Mouse (Mus musculus): ENCODE results near the gene Cpt1b. TPM values are rescaled to one million over a fixed set of nuclear protein-coding genes. Genes with fewer than 3 reads are reported as not detected.
A peak's percentile ranks its signal among the peaks of the same experiment; 100 is the strongest.

Cpt1b gene
- total RNA-seq, 1 experiment = 2.7 TPM

DNA sequence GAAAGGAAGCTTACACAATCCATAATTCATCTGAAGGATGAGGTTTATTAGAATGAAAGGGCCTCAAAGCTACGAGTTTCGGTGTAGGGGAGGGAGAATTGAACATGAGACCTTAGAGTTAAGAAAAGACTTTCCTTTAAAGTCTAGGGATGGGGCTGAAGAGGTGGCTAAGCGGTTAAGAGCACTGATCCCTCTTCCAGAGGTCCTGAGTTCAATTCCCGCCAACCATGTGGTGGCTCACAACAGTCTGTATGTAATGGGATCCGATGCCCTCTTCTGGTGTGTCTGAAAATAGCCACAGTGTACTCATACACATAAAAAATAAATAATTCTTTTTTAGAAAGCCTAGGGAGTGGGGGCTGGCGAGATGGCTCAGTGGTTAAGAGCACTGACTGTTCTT lies 4.7 kb upstream of the Cpt1b start:
- no peak for DNase-seq (ENCODE audit: low read depth, low spot score)
- in situ Hi-C loops (cut with MboI; ENCODE audit: low sequenced_read_pairs in 2 of 2, unreplicated experiment in 2 of 2) = no loop called here
- TF ChIP-seq HCFC1 (IDR thresholded peaks at IDR 0.05; ENCODE audit: borderline replicate concordance, insufficient read depth, low read length) = no peak
- TF ChIP-seq CHD2 (IDR thresholded peaks at IDR 0.05; ENCODE audit: low read depth, low read length) = no peak
- TF ChIP-seq ZC3H11A (IDR thresholded peaks at IDR 0.05; ENCODE audit: borderline replicate concordance, low read depth, low read length) = no peak
- TF ChIP-seq ZNF384 (IDR thresholded peaks at IDR 0.05; ENCODE audit: low read depth, low read length) = no peak
- TF ChIP-seq MAFK (IDR thresholded peaks at IDR 0.05; ENCODE audit: insufficient read depth, low read depth, low read length) = no peak
- Histone ChIP-seq H3K9ac (ENCODE audit: insufficient read depth, low read depth, low read length, poor library complexity, severe bottlenecking) (peak overlapping the region; percentile 76; the same call in 1 of the 2 replicates), H3K27ac (ENCODE audit: insufficient read depth, low read depth, low read length, poor library complexity, severe bottlenecking) (no peak overlapping the region), H3K9me3 (ENCODE audit: control insufficient read depth, insufficient read depth, low read depth, low read length) (no peaks in the 10 kb centered on the region), H3K4me3 (ENCODE audit: insufficient read depth in 1 of 2, low read depth in 1 of 2, low read length in 2 of 2, poor library complexity in 1 of 2, severe bottlenecking in 1 of 2) (peak overlapping the region; percentile 79 to 88), H3K4me1 (ENCODE audit: control insufficient read depth in 2 of 2, insufficient read depth in 2 of 2, low read length in 2 of 2, poor library complexity in 1 of 2) (peaks cover 2 to 14% of the 10 kb centered on the region in 2 experiments; a peak in 3 of 4 replicates), H3K36me3 (ENCODE audit: control insufficient read depth, insufficient read depth, low read length, poor library complexity, severe bottlenecking) (peaks cover 10% of the 10 kb centered on the region; the same call in 1 of the 2 replicates)

DNA sequence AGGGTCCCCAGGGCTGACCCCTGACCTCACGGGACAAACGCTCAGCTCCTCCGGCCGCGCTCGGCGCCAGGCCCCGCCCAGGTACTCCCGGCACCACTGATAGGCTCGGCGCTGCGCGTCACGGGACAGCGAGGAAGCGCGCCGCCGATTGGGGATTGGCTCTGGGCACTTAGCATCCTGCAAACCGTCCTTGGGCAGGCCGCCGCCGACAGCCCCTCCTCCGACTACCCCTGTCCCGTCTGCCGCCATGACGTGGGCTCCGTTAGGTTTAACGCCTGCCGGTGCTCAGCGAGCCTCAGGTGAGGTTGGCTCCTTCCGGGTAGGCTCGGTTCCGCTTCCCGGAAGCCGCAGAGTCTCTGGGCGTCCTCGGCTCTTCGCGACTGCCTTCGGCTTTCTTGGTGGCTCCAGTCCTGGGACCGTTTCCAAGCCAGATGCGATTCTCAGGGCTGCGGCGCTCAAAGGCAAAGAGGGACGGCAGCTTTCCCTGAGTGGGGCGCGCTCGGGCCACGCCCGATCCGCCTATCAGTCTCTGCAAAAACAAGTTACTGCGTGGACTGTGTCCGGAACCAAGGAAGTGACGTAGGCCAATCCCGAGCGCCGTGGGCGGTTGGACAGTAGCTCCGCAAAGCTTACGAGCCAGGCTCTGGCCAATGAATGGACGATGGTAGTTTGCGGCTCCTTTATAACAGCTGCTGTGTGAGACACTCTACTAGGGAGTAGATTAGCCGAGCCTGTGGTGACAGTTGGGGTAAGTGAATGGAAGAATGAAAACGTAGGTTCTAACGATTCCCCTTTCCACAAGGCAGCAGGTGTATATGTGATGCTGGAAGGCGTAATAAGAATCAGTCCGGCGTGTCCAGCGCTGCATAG lies 3.9 kb upstream of the Cpt1b start, which contains the start of the genes C730034F03Rik, Gm44502 and Chkb:
TSS of gene C730034F03Rik (plus strand) at position 238 of the 870 bp plus-strand sequence.
TSS of gene Gm44502 (minus strand) at position 345 of the 870 bp plus-strand sequence.
TSS of gene Chkb (minus strand) at position 557 of the 870 bp plus-strand sequence.
- in situ Hi-C loops (cut with MboI; ENCODE audit: low sequenced_read_pairs in 2 of 2, unreplicated experiment in 2 of 2) = no loop called here
- TF ChIP-seq HCFC1 (IDR thresholded peaks at IDR 0.05; ENCODE audit: borderline replicate concordance, insufficient read depth, low read length) (peak; percentile 35; the same call in 1 of the 2 replicates), ZC3H11A (IDR thresholded peaks at IDR 0.05; ENCODE audit: borderline replicate concordance, low read depth, low read length) (no peak)
- peak within 1 kb of the TSS; percentile 74 for H3K27ac ChIP-seq (ENCODE audit: insufficient read depth, low read depth, low read length, poor library complexity, severe bottlenecking)

DNA sequence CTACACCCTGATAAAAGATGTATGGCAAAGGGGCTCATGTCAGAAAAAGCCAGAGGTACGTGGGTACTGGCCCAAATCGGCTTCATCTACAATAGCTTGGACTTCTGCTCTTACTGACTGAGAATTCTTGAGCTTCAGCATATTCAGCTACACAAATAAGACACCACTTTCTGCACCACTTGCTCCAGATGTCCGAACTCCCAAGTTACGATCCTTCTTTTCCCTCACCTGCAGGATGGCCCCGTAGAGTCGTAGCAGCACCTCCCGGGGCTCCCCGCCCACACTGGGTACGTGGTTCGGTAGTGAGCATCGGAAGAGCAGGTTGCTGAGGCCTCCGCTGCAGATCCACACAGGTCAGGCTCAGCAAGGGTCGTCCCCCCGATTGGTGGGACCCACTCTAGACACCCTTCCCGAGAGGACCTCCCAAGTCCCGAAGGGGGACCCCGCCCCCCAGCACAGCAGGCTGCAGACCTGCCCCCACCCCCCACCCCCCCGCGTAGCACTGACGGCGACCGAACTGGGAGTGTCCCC lies 3.2 kb upstream of the Cpt1b start:
- in situ Hi-C loops (cut with MboI; ENCODE audit: low sequenced_read_pairs in 2 of 2, unreplicated experiment in 2 of 2) = no loop called here
- Histone ChIP-seq H3K36me3 (ENCODE audit: control insufficient read depth, insufficient read depth, low read length, poor library complexity, severe bottlenecking) (peaks cover 10% of the 10 kb centered on the region; the same call in 1 of the 2 replicates), H3K9me3 (ENCODE audit: control insufficient read depth, insufficient read depth, low read depth, low read length) (no peaks in the 10 kb centered on the region), H3K27ac (ENCODE audit: insufficient read depth, low read depth, low read length, poor library complexity, severe bottlenecking) (peak overlapping the region; percentile 26; the same call in 1 of the 2 replicates), H3K9ac (ENCODE audit: insufficient read depth, low read depth, low read length, poor library complexity, severe bottlenecking) (peak overlapping the region; percentile 75), H3K4me3 (ENCODE audit: insufficient read depth in 1 of 2, low read depth in 1 of 2, low read length in 2 of 2, poor library complexity in 1 of 2, severe bottlenecking in 1 of 2) (peak overlapping the region; percentile 79 to 88), H3K4me1 (ENCODE audit: control insufficient read depth in 2 of 2, insufficient read depth in 2 of 2, low read length in 2 of 2, poor library complexity in 1 of 2) (peaks cover 2 to 12% of the 10 kb centered on the region in 2 experiments; a peak in 3 of 4 replicates)
- DNase-seq (ENCODE audit: low read depth, low spot score) = no peak
- no peak for TF ChIP-seq HCFC1 (IDR thresholded peaks at IDR 0.05; ENCODE audit: borderline replicate concordance, insufficient read depth, low read length)

More for the DNA sequence above, 3.9 kb upstream of the Cpt1b start, which contains the start of the genes C730034F03Rik, Gm44502 and Chkb:
- Histone ChIP-seq H3K4me1 (ENCODE audit: control insufficient read depth in 2 of 2, insufficient read depth in 2 of 2, low read length in 2 of 2, poor library complexity in 1 of 2) (peaks cover 2 to 16% of the 10 kb centered on the region in 2 experiments; a peak in 3 of 4 replicates), H3K9ac (ENCODE audit: insufficient read depth, low read depth, low read length, poor library complexity, severe bottlenecking) (peak within 1 kb of the TSS; percentile 76), H3K36me3 (ENCODE audit: control insufficient read depth, insufficient read depth, low read length, poor library complexity, severe bottlenecking) (peaks cover 10% of the 10 kb centered on the region; the same call in 1 of the 2 replicates), H3K4me3 (ENCODE audit: insufficient read depth in 1 of 2, low read depth in 1 of 2, low read length in 2 of 2, poor library complexity in 1 of 2, severe bottlenecking in 1 of 2) (peak within 1 kb of the TSS; percentile 79 to 88), H3K9me3 (ENCODE audit: control insufficient read depth, insufficient read depth, low read depth, low read length) (no peaks in the 10 kb centered on the region)
- peak; percentile 82 for DNase-seq (ENCODE audit: low read depth, low spot score)

DNA sequence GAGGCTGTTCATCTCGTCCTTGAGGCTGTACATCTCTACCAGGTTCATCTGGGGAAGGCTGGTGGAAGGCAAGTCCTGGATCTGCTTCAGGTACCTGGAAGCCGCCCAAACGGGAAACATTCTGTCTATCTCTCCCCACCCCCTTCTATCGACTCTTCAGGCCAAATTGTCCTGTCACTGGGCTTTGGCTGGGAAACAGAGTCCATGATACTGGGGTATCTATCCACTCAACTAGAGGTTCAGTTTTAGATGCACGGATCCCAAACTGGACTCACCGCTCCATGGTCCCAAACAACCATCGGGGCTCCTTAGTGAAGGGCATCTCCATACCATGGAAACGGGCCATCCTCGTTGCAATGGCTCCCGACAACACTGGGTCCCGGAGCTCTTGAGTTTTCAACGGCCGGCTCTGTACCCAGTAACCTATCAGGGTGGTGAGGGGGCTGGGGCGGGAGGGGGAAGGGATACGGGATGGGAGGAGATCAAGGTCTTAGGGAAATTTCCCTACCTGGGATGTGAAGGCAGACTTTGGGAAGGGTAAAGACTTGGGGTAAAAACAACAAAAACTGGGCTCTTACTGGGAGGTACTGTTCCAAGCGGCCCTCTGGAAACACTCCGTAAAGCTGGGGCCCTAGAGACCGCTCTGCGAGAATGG lies 2.6 kb upstream of the Cpt1b start:
- in situ Hi-C loops (cut with MboI; ENCODE audit: low sequenced_read_pairs in 2 of 2, unreplicated experiment in 2 of 2) = no loop called here
- peaks cover 2 to 12% of the 10 kb centered on the region in 2 experiments; a peak in 3 of 4 replicates for H3K4me1 ChIP-seq (ENCODE audit: control insufficient read depth in 2 of 2, insufficient read depth in 2 of 2, low read length in 2 of 2, poor library complexity in 1 of 2)
- H3K9me3 ChIP-seq (ENCODE audit: control insufficient read depth, insufficient read depth, low read depth, low read length) = no peaks in the 10 kb centered on the region
- H3K36me3 ChIP-seq (ENCODE audit: control insufficient read depth, insufficient read depth, low read length, poor library complexity, severe bottlenecking) = peaks cover 10% of the 10 kb centered on the region; the same call in 1 of the 2 replicates
- no peak for DNase-seq (ENCODE audit: low read depth, low spot score)
- peak overlapping the region; percentile 79 to 88 for H3K4me3 ChIP-seq (ENCODE audit: insufficient read depth in 1 of 2, low read depth in 1 of 2, low read length in 2 of 2, poor library complexity in 1 of 2, severe bottlenecking in 1 of 2)
- no peak for TF ChIP-seq ZNF384 (IDR thresholded peaks at IDR 0.05; ENCODE audit: low read depth, low read length)
- no peak for TF ChIP-seq CHD2 (IDR thresholded peaks at IDR 0.05; ENCODE audit: low read depth, low read length)
- H3K27ac ChIP-seq (ENCODE audit: insufficient read depth, low read depth, low read length, poor library complexity, severe bottlenecking) = no peak overlapping the region
- H3K9ac ChIP-seq (ENCODE audit: insufficient read depth, low read depth, low read length, poor library complexity, severe bottlenecking) = peak overlapping the region; percentile 75
